Mouse (Mus musculus) ES-Bruce4 (cell line): ENCODE data around the gene Pde4d.

Source experiments
- CTCF ChIP-seq: IDR thresholded peaks from one replicate; pipeline ENCODE4 v1.8.1; 2011; ENCODE audit warnings: low read depth, low read length
- POLR2A ChIP-seq: IDR thresholded peaks from one replicate; pipeline ENCODE4 v1.8.1; 2011; ENCODE audit warnings: low read length; ENCODE audit not compliant: insufficient read depth

- TF ChIP-seq POLR2A, result no peak
- TF ChIP-seq CTCF, result no peak
Observed at GRCm38 (mm10) chr13:109548263-109548662, 1098.5 kb downstream of the Pde4d start.
